Mouse (Mus musculus): ENCODE results near the gene Fam205a3. TPM values are rescaled to one million over a fixed set of nuclear protein-coding genes. Genes with fewer than 3 reads are reported as not detected.
"Not testable (repeated sequence)": the region's sequence is repeated elsewhere in the genome, so short reads cannot be mapped to it uniquely, and the experiment has no call there.

Fam205a3 gene
- polyA plus RNA-seq (2015; fragmentation: Nextera tagmentation; extraction: Ambion mirVana): not detected in 2 replicates

DNA sequence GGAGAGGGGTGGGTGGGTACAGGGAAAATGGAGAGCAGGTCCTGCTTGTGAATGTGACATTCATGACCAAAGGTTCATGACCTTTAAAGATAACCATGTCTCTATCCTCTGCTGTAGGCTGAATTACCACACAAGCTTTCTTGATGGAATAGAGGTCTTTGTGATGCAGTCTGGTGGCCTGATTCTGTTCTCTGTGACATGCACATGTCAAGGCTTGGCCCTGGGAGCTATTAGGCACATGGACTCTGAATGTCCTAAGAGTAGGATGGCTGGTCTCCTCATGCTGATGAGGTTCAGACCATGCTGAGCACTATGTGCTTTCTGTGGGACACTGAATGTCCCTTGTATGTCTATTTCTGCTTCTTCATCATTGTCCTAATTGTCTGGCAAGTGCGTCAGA lies at the start of gene Fam205a3:
Gene Fam205a3, plus strand, starts transcription at position 301 of the 400 bp plus-strand sequence.
- WGBS: no CpG with 5 or more reads among the region's 1 CpGs
- not testable (repeated sequence) for ATAC-seq

GRCm38 (mm10) chr4:42293967-42294366 lies 24.2 kb upstream of the Fam205a3 start, which contains the start of gene Gm21953:
Gm21953 (plus strand) TSS chr4:42294267.
- not testable (repeated sequence) for H3K9me3 ChIP-seq (ENCODE audit: control insufficient read depth, low read length); H3K4me2 ChIP-seq (ENCODE audit: low read length); H3K9ac ChIP-seq (replicated peaks; ENCODE audit: low read depth, low read length); H3K27ac ChIP-seq (ENCODE audit: low read length); H3K36me3 ChIP-seq (ENCODE audit: control insufficient read depth, insufficient read depth); H3K4me3 ChIP-seq (replicated peaks; ENCODE audit: low read length); H3K27me3 ChIP-seq (replicated peaks; ENCODE audit: control insufficient read depth, insufficient read depth, low read length); ATAC-seq; H3K4me1 ChIP-seq (replicated peaks; ENCODE audit: control insufficient read depth, insufficient read depth, low read length)
- WGBS: no CpG with 5 or more reads among the region's 18 CpGs

More for the DNA sequence above, at the start of gene Fam205a3:
- H3K27me3 ChIP-seq (replicated peaks; ENCODE audit: control insufficient read depth, insufficient read depth, low read length); H3K27ac ChIP-seq (ENCODE audit: low read length); H3K9me3 ChIP-seq (ENCODE audit: control insufficient read depth, low read length); H3K4me1 ChIP-seq (replicated peaks; ENCODE audit: control insufficient read depth, insufficient read depth, low read length); H3K36me3 ChIP-seq (ENCODE audit: control insufficient read depth, insufficient read depth); H3K4me3 ChIP-seq (replicated peaks; ENCODE audit: low read length); H3K4me2 ChIP-seq (ENCODE audit: low read length); H3K9ac ChIP-seq (replicated peaks; ENCODE audit: low read depth, low read length): not testable (repeated sequence)

Other genes with a start within 250 kb of the Fam205a3 start
- gene Gm3893, start 227.1 kb upstream of the Fam205a3 start, polyA plus RNA-seq (2015; fragmentation: Nextera tagmentation; extraction: Ambion mirVana): not detected in 2 replicates
- 0.36 TPM in 1 of 2 replicates, not detected in the other for gene Gm13304, start 203.5 kb upstream of the Fam205a3 start, polyA plus RNA-seq (2015; fragmentation: Nextera tagmentation; extraction: Ambion mirVana)
- gene Gm13306, start 164.9 kb upstream of the Fam205a3 start, polyA plus RNA-seq (2015; fragmentation: Nextera tagmentation; extraction: Ambion mirVana): 0.91 and 4.1 TPM in 2 replicates
- not detected in 2 replicates for gene Gm13305, start 149.7 kb upstream of the Fam205a3 start, polyA plus RNA-seq (2015; fragmentation: Nextera tagmentation; extraction: Ambion mirVana)
- not detected in 2 replicates for gene Gm10600, start 77.7 kb upstream of the Fam205a3 start, polyA plus RNA-seq (2015; fragmentation: Nextera tagmentation; extraction: Ambion mirVana)
- not detected in 2 replicates for gene Ccl21b, start 62.6 kb upstream of the Fam205a3 start, polyA plus RNA-seq (2015; fragmentation: Nextera tagmentation; extraction: Ambion mirVana)
- gene Gm21953, start 24.1 kb upstream of the Fam205a3 start, polyA plus RNA-seq (2015; fragmentation: Nextera tagmentation; extraction: Ambion mirVana): not detected in 2 replicates
- not detected in 2 replicates for gene Gm21586, start 121.0 kb downstream of the Fam205a3 start, polyA plus RNA-seq (2015; fragmentation: Nextera tagmentation; extraction: Ambion mirVana)
- 0.13 and 0.14 TPM in 2 replicates for gene Gm2163, start 148.4 kb downstream of the Fam205a3 start, polyA plus RNA-seq (2015; fragmentation: Nextera tagmentation; extraction: Ambion mirVana)
- gene Fam205a2, start 209.8 kb downstream of the Fam205a3 start, polyA plus RNA-seq (2015; fragmentation: Nextera tagmentation; extraction: Ambion mirVana): not detected in 2 replicates

Data from forebrain, embryonic 16.5 days (tissue).